Mouse (Mus musculus) stomach, postnatal 0 days (tissue): ENCODE measurements around the gene Vwa5b2. TPM values are rescaled to one million over a fixed set of nuclear protein-coding genes. Genes with fewer than 3 reads are reported as not detected.

ENCODE experiments used
- ATAC-seq: fragments of 200-750 bp; cut with Nextera tagmentation; 2 replicates; pipeline ENCODE4 v1.8.0; 2017; ENCODE audit not compliant: low FRiP score, low TSS enrichment
- DNase-seq: peaks from one replicate; pipeline ENCODE4 v3.0.0-alpha.2; 2016; ENCODE audit warnings: low spot score
- H3K27ac ChIP-seq: fragments of 300-500 bp; sonication (generic); replicated peaks from 2 replicates; pipeline ENCODE4 v1.5.1; 2014; ENCODE audit warnings: mild to moderate bottlenecking, control low read depth
- H3K27me3 ChIP-seq: fragments of 300-500 bp; sonication (generic); 2 replicates; pipeline ENCODE4 v1.6.1; 2014; ENCODE audit warnings: low read length; ENCODE audit not compliant: control insufficient read depth, insufficient read depth
- H3K36me3 ChIP-seq: fragments of 300-500 bp; sonication (generic); 2 replicates; pipeline ENCODE4 v1.6.1; 2014; ENCODE audit warnings: low read length, mixed read lengths; ENCODE audit not compliant: control insufficient read depth, insufficient read depth
- H3K4me1 ChIP-seq: fragments of 300-500 bp; sonication (generic); replicated peaks from 2 replicates; pipeline ENCODE4 v1.6.1; 2014; ENCODE audit warnings: antibody characterized with exemption; ENCODE audit not compliant: control insufficient read depth, insufficient read depth
- H3K4me2 ChIP-seq: fragments of 300-500 bp; sonication (generic); replicated peaks from 2 replicates; pipeline ENCODE4 v1.6.1; 2014; ENCODE audit warnings: low read depth, mild to moderate bottlenecking, control low read depth, moderate library complexity
- H3K4me3 ChIP-seq: fragments of 300-500 bp; sonication (generic); 2 replicates; pipeline ENCODE4 v1.5.1; 2014; ENCODE audit warnings: low read depth, low read length, control low read depth
- H3K9ac ChIP-seq: fragments of 300-500 bp; sonication (generic); 2 replicates; pipeline ENCODE4 v1.6.1; 2014; ENCODE audit warnings: mild to moderate bottlenecking, low read length, control low read depth, mixed read lengths
- H3K9me3 ChIP-seq: fragments of 300-500 bp; sonication (generic); 2 replicates; pipeline ENCODE4 v1.6.1; 2016; ENCODE audit warnings: low read length; ENCODE audit not compliant: control insufficient read depth
- CTCF ChIP-seq: IDR thresholded peaks from 2 replicates; pipeline ENCODE4 v1.5.1; 2016; ENCODE audit warnings: antibody characterized with exemption, low read depth, mild to moderate bottlenecking, moderate library complexity
- EP300 ChIP-seq: optimal IDR thresholded peaks from 2 replicates; pipeline ENCODE3; 2016; ENCODE audit warnings: antibody characterized with exemption
- WGBS: fragments of 180-500 bp; shearing (Covaris S2); extraction: QIAGEN DNeasy Blood & Tissue Kit; methylation state at CpG from one replicate; pipeline ENCODE4 v1.1.7; 2014; 5-methylcytosine and 5-hydroxymethylcytosine counted together
- polyA plus RNA-seq: library from polyadenylated mRNA; unstranded; fragments of >200 nt; fragmentation: Nextera tagmentation; extraction: Ambion mirVana; gene quantifications from 2 replicates; pipeline ENCODE4 v1.2.1, GENCODE M21; 2015

Gene Vwa5b2
- polyA plus RNA-seq, 1 experiment from 2014 or later: 1.3 TPM

- no peak for DNase-seq
- no peak overlapping the region for H3K4me3 ChIP-seq
- no peaks in the 10 kb centered on the region for H3K36me3 ChIP-seq
- no peaks in the 10 kb centered on the region for H3K9me3 ChIP-seq
- no peaks in the 10 kb centered on the region; the same call in 1 of the 2 replicates for H3K4me1 ChIP-seq
- H3K9ac ChIP-seq: no peak overlapping the region
- TF ChIP-seq EP300 (no peak), CTCF (no peak)
- peaks cover 3% of the 10 kb centered on the region; the same call in 1 of the 2 replicates for H3K27me3 ChIP-seq
- no peak for ATAC-seq
- no peak overlapping the region for H3K27ac ChIP-seq
- WGBS: 80% methylated on average over 4 of the region's 4 CpGs
- H3K4me2 ChIP-seq: no peak overlapping the region
These were observed 6.5 kb downstream of the Vwa5b2 start for GRCm38 (mm10) chr16:20595737-20596136.

GRCm38 (mm10) chr16:20596687-20597441, 7.6 kb downstream of the Vwa5b2 start:
- Histone ChIP-seq H3K36me3 (no peaks in the 10 kb centered on the region), H3K4me2 (no peak overlapping the region), H3K4me3 (no peak overlapping the region), H3K4me1 (no peaks in the 10 kb centered on the region), H3K9me3 (no peaks in the 10 kb centered on the region), H3K9ac (no peak overlapping the region), H3K27ac (no peak overlapping the region), H3K27me3 (no peaks in the 10 kb centered on the region)
- DNase-seq: no peak
- ATAC-seq: peak; percentile 52; the same call in 1 of the 2 replicates
- WGBS: 46% methylated on average over 7 of the region's 7 CpGs
- TF ChIP-seq CTCF: no peak
- TF ChIP-seq EP300: no peak

GRCm38 (mm10) chr16:20600511-20600910, 11.2 kb downstream of the Vwa5b2 start:
- H3K27ac ChIP-seq: no peak overlapping the region
- H3K4me2 ChIP-seq: no peak overlapping the region
- DNase-seq (no peak), ATAC-seq (no peak)
- WGBS: 74% methylated on average over 5 of the region's 5 CpGs
- H3K36me3 ChIP-seq: peaks cover 4% of the 10 kb centered on the region
- no peak overlapping the region for H3K9ac ChIP-seq
- no peaks in the 10 kb centered on the region for H3K4me1 ChIP-seq
- H3K9me3 ChIP-seq: no peaks in the 10 kb centered on the region
- TF ChIP-seq EP300: no peak
- no peak for TF ChIP-seq CTCF
- H3K27me3 ChIP-seq: no peaks in the 10 kb centered on the region
- no peak overlapping the region for H3K4me3 ChIP-seq

GRCm38 (mm10) chr16:20604705-20605104, 15.4 kb downstream of the Vwa5b2 start:
- H3K27ac ChIP-seq: no peak overlapping the region
- TF ChIP-seq CTCF (no peak), EP300 (no peak)
- H3K4me2 ChIP-seq: no peak overlapping the region
- H3K4me3 ChIP-seq: no peak overlapping the region
- no peaks in the 10 kb centered on the region for H3K4me1 ChIP-seq
- WGBS: 68% methylated on average over 9 of the region's 9 CpGs
- DNase-seq: no peak
- no peaks in the 10 kb centered on the region for H3K27me3 ChIP-seq
- H3K9ac ChIP-seq: no peak overlapping the region
- no peak for ATAC-seq
- H3K9me3 ChIP-seq: no peaks in the 10 kb centered on the region
- peaks cover 12% of the 10 kb centered on the region for H3K36me3 ChIP-seq

GRCm38 (mm10) chr16:20610501-20611356, 21.5 kb downstream of the Vwa5b2 start:
- peaks cover 7% of the 10 kb centered on the region for H3K36me3 ChIP-seq
- H3K27me3 ChIP-seq: no peaks in the 10 kb centered on the region
- no peaks in the 10 kb centered on the region for H3K4me1 ChIP-seq
- no peak for TF ChIP-seq EP300
- no peak for TF ChIP-seq CTCF
- peak overlapping the region; percentile 85 for H3K4me2 ChIP-seq
- ATAC-seq: peak; percentile 82
- under 1% methylated on average over 28 of the region's 28 CpGs for WGBS
- peak overlapping the region; percentile 71 for H3K4me3 ChIP-seq
- DNase-seq: peak; percentile 84
- H3K9me3 ChIP-seq: no peaks in the 10 kb centered on the region
- H3K27ac ChIP-seq: peak overlapping the region; percentile 77
- H3K9ac ChIP-seq: peak overlapping the region; percentile 75
